Mouse (Mus musculus) embryo, embryonic 11.5 days (tissue): Measurements from ENCODE around the gene Zfp296.

Experiments used
- DNase-seq: peaks from one replicate; pipeline ENCODE4 v3.0.0-alpha.2; 2012; ENCODE audit warnings: low read depth, low spot score

The Zfp296 gene

DNA sequence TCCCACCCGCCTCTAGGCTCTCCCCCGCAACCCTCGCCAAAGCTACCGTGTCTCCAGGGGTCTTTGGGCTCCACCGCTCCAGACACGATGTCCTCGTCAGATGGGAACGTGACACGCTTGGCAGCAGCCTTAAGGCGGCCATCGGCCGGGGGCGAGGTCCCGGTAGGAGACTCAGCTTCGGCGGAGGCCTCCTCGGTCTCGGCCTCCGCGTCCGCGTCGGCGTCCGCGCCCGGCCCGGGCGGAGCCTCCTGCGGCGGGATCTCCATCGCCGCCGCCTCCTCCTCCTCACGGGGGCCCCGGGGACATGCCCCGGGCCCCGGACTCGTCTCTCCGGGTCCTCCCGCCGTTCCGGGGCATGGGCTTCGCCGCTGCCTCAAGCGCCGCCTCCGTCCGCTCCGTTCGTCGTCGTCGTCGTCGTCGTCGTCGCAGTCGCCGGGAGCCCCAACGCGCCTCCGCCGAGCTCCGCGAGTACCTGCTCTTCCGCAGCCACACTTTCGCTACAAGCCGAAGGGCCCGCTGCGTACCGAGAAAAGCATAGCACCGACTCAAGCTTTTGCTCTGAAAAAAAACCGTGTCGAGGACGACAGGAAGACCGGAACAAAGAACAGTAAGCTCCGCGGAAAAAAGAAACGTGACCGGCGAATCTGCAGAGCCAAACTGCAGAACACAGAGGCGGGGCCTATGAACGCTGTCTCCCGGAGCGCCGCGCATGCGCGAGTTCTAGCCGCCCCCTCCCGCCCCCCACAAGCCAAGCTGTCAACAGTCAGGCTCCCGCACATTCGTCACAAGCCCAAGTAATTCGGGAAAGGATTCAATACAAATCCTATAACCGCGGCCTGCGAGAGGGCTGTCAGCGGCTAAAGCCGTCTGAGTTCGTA, 15.1 kb upstream of the Zfp296 start:
- peak; percentile 92 for DNase-seq

DNA sequence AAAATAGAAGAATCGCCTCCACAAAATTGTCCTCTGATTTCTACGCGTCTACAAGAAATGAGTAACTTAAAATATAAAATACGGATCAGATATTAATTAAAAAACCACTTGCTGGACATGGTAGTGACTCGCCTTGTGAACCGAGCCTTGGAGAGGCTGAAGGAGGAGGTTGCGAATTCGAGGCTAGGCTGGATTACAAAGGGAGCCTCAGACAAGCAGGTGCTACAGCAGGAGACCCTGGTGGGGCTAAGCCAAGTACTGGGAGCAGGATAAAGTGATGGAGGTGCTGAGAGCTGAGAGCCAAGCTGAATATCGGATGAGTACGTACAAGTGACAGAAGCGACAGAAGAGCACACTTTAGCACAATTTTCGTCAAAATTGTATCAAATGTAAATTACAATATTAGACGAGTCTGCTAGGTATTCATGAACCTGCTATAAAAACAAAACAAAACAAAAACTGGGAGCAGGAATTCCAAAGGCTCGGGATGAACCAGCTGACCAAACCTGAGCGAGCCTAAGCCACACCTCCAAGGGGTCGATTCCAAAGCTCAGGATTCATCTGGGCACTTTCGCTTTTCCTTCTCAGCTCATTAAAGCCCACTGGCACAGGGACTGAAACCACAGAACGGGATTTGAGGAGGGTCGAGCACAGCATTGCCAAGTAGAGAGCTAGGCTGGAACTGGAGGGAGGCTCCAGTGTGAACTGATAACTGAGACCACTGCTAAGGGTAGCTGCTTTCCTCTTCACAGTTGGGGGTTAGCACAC, 14.3 kb upstream of the Zfp296 start, which contains the start of gene Ppp1r37:
Ppp1r37 (minus strand) TSS at position 434 of the 768 bp plus-strand sequence.
- no peak for DNase-seq

GRCm38 (mm10) chr7:19563884-19564283, 13.2 kb upstream of the Zfp296 start:
- no peak for DNase-seq

DNA sequence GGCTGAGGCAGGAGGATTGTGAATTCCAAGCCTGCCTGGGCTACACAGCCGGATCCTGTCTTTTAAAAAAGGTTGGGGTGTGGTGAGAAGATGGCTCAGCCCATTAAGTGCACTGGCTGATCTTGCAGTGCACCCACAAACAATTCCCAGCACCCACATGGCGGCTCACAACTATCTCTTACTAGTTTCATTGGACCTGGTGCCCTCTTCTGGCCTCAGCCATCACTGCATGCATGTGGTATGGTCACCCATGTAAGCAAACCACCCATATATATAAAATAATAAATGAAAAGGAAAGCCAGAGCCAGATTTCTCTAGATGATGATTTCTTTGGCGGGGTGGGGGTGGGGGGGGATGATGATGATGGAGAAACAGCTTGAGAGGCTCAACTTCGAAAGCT, 12.6 kb upstream of the Zfp296 start:
- no peak for DNase-seq

DNA sequence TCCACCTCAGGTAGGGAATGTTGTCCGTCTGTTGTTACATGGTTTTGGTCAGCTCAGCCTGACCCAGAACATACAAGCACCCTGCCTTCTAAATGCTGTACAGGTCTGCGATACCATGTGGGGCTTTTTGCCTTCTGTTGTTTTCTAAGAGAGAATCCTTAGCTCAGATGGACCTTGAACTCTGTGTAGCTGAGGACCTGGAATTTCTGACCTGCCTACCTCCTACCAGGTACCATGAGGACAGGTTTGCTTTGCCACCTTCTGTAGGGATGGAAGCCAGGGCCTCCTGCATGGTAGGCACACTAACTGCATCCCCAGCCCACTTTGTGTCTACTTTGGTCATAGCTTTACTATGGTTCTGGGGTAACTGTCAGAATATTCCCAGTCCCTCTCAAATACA, 11.3 kb upstream of the Zfp296 start:
- no peak for DNase-seq

DNA sequence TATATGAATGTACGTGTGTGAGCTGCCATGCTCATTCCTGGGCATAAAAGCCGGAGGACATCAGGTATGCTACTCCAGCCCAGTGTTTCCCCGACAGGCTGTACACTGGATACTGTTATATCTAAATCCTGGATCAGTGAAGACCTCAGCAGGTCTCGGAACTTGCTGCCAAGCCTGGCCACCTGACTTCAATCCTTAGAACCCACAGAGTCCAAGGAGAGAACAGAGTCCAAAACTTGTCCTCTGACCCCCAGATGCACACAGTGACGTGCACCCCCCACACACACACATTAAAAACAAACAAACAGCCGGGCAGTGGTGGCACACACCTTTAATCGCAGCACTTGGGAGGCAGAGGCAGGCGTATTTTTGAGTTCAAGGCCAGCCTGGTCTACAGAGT, 9.7 kb upstream of the Zfp296 start:
- DNase-seq, result no peak

GRCm38 (mm10) chr7:19569647-19570046, 7.4 kb upstream of the Zfp296 start:
- no peak for DNase-seq

DNA sequence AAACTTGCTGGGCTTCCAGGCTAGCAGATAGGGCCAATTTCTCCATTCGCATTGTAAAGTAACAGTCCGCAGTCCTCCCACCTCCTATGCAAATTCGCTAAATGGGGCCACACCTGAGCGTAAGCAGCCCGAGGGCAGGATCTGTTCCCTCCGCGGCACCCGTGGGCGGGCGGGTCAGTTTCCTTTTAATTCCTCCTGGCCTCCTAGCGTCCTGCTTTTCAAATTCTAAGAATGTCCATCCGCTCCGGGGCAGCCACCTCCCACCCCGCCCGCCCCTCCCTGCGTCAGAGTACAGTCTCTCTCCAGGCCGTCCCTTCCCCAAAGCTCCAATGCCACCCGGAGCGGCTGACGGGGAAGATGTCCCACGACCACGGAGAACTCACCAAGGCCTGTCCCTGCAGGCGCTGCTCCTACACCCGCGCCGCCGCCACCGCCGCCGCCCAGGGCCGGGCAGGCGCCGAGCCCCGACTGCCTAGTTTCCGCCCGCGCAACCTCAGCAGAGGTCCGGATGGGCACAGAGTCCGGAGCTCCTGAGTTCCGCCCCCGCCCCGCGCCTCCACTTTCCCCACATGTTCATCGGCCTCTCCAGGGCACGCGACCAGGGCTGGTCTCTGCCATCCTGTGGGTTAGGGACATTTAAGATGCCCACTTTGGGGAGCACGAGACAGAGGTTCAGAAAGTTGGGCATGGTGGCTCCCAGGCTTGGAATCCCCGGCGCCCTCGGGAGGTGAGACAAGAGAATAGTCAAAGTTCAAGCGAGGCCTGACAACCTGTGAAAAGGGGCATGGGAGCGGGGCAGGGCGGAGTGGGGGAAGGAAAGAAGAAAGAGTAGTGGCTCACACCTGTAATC, 3.9 kb upstream of the Zfp296 start:
- DNase-seq, result peak; percentile 75

- DNase-seq, result no peak
Measured at GRCm38 (mm10) chr7:19573776-19574140, 3.3 kb upstream of the Zfp296 start.

DNA sequence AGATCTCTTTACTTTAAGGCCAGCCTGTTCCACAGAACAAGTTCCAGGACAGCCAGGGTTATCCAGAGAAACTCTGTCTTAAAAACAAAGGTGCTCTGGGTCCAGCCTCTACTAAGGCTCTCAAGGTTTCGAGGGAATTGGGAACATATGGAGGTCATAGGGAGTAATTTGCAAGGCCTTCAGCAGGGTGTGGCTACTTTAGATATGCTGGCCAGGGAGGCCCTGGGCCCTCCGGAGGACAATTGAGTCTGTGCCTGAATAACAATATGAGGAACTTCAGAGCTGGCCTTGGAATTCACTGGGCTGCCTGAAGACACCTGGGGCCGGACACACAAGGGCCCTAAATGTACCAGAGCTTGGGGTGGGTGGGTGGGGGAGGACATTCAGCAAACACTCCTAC, 1.5 kb upstream of the Zfp296 start:
- DNase-seq, result no peak

GRCm38 (mm10) chr7:19577877-19578414, 859 bp downstream of the Zfp296 start:
- DNase-seq, result no peak

- no peak for DNase-seq
Measured at GRCm38 (mm10) chr7:19578436-19578835, 1.3 kb downstream of the Zfp296 start.

GRCm38 (mm10) chr7:19579751-19580150, 2.7 kb downstream of the Zfp296 start:
- no peak for DNase-seq

GRCm38 (mm10) chr7:19580634-19581033, 3.5 kb downstream of the Zfp296 start:
- DNase-seq, result no peak

- no peak for DNase-seq
Measured at GRCm38 (mm10) chr7:19586269-19586668, 9.2 kb downstream of the Zfp296 start.

DNA sequence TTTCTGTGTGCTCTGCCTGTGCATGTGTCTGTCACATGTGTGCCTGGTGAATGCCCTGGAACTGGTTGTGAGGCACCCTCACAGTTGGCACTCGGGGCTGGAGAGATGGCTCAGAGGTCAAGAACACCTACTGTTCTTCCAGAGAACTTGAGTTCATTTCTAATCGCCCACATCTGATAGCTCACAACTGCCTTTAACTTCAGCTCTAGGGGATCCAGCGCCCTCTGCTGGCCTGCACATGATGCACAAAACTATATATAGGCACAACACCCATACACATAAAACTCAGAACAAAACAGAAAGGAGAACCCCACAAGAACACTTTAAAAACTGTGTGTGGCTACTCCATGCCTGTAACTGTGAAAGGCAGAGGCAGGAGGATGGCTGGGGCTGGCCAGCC, 12.1 kb downstream of the Zfp296 start:
- peak; percentile 39 for DNase-seq

DNA sequence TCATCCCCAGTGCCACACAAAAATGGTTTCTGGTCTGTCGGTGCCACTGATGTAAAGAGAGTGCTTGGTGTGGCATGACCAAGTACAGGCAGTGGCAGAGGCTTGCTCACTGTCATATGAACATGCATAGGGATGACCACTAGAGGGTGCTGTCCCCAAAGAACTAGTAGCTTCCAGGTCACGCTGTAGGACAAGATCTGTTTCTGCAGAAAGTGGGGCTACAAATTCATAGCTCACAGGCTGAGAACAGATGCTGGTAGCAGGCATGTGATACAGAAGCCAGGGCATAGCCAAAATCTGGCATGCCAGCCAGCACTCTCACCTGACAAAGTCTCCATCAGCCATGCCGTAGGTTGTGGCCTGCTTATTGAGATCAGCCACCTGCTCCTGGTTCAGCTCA, 12.8 kb downstream of the Zfp296 start:
- DNase-seq, result peak; percentile 70

DNA sequence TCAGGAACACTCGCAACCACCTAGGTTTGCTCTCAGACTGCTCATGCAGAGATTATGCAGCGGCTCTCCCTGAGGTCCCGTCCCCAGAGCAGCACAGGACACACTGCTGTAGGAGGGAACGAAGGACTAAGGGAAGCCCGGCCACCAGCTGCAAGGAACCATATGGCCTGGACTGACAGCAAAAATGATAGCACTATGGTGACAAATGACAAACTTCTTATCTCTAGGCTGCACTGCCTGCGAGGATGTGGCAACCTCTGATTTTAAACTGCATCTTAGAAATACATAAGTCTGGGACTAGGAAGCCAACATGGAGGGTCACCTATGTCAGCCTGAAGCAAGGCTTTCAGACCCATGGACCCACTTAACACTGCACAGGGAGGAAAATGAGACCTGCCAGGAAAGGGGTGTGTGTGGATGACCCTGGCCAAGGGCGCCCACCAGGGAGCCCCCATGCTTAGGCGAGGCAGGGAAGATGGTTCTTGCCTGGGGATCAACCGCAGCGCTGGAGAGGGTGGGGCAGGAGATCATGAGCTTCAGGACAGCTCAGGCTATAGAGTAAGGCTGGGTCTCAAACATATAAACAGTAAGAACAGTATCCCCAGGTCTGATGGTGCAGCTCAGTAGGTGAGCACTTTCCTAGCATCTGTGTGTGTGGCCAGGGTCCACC, 16.1 kb downstream of the Zfp296 start:
- no peak for DNase-seq

DNA sequence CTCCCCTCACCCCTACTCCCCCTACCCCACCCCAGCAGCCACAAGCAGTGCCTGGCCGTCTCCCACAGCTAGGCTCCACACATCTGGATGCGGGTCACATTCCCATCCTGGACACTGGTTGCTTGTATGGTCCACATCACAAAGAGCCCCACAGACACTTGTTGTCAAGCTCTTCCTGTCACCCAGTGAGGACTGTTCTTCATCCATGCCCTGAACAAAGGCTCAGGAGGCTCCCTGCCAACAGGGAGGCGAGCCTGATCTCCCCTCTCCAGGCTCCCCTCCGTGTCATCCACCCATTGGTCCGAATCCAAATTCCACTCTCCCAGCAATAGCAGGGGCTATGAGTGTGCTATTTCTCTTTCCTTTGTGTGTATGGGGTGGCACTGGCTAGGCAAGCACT, 23.5 kb downstream of the Zfp296 start:
- no peak for DNase-seq

GRCm38 (mm10) chr7:19603055-19603454, 26.0 kb downstream of the Zfp296 start:
- no peak for DNase-seq
